Mouse (Mus musculus) heart, embryonic 10.5 days (tissue): ENCODE measurements at regions not wholly inside any gene's neighbourhood (a gene's known extent, or its start where the extent isn't known, plus 50 kb on each side); places are given as distances from the start of the nearest gene placed in this dataset.

Experiments
- DNase-seq: peaks from one replicate; pipeline ENCODE4 v3.0.0-alpha.2; 2017; ENCODE audit warnings: low spot score
- H3K27ac ChIP-seq: fragments of 300-500 bp; sonication (generic); 2 replicates; pipeline ENCODE4 v1.5.1; 2016; ENCODE audit warnings: mild to moderate bottlenecking
- H3K27me3 ChIP-seq: fragments of 300-500 bp; sonication (generic); 2 replicates; pipeline ENCODE4 v1.6.1; 2016; ENCODE audit warnings: mild to moderate bottlenecking; ENCODE audit not compliant: poor library complexity, insufficient read depth, severe bottlenecking
- H3K36me3 ChIP-seq: fragments of 300-500 bp; sonication (generic); 2 replicates; pipeline ENCODE4 v1.6.1; 2016; ENCODE audit warnings: mild to moderate bottlenecking, moderate library complexity
- H3K4me1 ChIP-seq: fragments of 300-500 bp; sonication (generic); 2 replicates; pipeline ENCODE4 v1.6.1; 2016; ENCODE audit warnings: mild to moderate bottlenecking
- H3K4me3 ChIP-seq: fragments of 300-500 bp; sonication (generic); 2 replicates; pipeline ENCODE4 v1.5.1; 2016; ENCODE audit warnings: mild to moderate bottlenecking, moderate library complexity
- H3K9me3 ChIP-seq: fragments of 300-500 bp; sonication (generic); 2 replicates; pipeline ENCODE4 v1.6.1; 2016; ENCODE audit warnings: mild to moderate bottlenecking, moderate library complexity
- WGBS: fragments of 180-500 bp; shearing (Covaris S2); methylation state at CpG from one replicate; pipeline ENCODE4 v1.1.7; 2016; 5-methylcytosine and 5-hydroxymethylcytosine counted together

DNA sequence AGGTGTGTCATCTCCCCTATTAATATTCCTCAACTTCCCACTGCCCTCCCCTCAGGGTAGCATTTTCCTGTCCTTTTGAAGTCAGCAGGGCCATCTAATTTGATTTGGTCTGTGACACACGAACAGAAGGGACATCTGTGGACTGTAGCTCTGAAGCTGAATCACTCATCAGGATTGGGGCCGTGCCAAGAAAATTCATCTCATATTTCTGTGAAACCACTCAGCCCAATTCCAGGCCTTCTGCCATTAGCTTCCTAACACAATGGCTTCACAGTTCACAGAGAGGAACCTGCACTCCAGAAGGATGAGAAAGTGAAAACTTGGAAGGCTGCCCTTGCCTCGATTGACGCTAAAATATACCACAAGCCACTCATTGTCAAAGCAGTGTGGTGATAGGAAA lies 86.1 kb downstream of the Abhd5 start:
- 75% methylated on average over 4 of the region's 4 CpGs for WGBS
- DNase-seq = no peak
- H3K9me3 ChIP-seq = no peaks in the 10 kb centered on the region

DNA sequence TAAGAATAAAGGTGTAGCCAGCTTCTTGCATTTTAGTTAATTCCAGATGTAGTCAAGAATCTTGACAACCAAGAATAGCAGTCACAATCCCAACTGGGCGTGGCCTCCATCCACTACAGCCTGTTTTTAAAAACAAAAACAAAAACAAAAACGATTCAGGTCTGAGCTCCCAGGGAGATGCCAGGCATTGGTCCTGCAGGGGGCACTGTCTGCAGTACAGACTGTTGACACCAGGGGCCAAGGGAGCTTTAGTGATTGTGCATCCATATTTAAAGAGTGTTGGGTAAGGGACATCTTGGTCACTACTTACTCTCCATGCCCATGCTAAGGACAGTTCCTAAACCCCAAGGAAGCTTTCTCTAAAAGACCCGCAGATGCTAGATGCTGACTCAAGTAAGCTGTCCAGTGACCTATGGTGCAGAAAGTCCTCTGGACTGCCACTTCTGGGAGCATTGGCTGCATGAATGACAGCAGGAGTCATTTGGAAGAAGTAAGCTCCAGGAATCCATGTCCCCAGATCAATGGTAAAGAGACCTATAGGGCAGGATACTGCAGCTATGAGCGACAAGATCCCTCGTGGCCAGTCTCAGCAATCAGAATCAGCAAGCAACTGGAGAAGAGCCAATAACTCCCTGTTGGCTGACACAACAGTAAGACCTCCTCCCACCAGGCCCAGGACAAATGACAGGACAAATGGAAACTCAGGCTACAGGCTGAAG lies 95.1 kb downstream of the Abhd5 start:
- Histone ChIP-seq H3K36me3 (no peaks in the 10 kb centered on the region), H3K4me3 (no peak overlapping the region), H3K27me3 (no peaks in the 10 kb centered on the region), H3K9me3 (no peaks in the 10 kb centered on the region), H3K4me1 (0 out of 2 replicates have a peak, but pooled peaks cover 4% of the 10 kb centered on the region), H3K27ac (no peak overlapping the region)
- 71% methylated on average over 5 of the region's 5 CpGs for whole genome bisulfite sequencing
- DNase-seq = no peak

More for the DNA sequence above, 86.1 kb downstream of the Abhd5 start:
- H3K4me1 ChIP-seq = peaks cover 3% of the 10 kb centered on the region; the same call in 1 of the 2 replicates
- H3K27ac ChIP-seq = no peak overlapping the region
- no peaks in the 10 kb centered on the region for H3K27me3 ChIP-seq
- H3K36me3 ChIP-seq = no peaks in the 10 kb centered on the region
- no peak overlapping the region for H3K4me3 ChIP-seq

GRCm38 (mm10) chr9:122447568-122447967 lies 96.2 kb downstream of the Abhd5 start:
- Histone ChIP-seq H3K4me1 (0 out of 2 replicates have a peak, but pooled peaks cover 4% of the 10 kb centered on the region), H3K27ac (no peak overlapping the region), H3K4me3 (no peak overlapping the region), H3K36me3 (no peaks in the 10 kb centered on the region), H3K27me3 (no peaks in the 10 kb centered on the region), H3K9me3 (no peaks in the 10 kb centered on the region)
- no peak for DNase-seq
- 86% methylated on average over 7 of the region's 7 CpGs for WGBS

- Histone ChIP-seq H3K27me3 (no peaks in the 10 kb centered on the region), H3K4me3 (no peak overlapping the region), H3K4me1 (0 out of 2 replicates have a peak, but pooled peaks cover 4% of the 10 kb centered on the region), H3K36me3 (no peaks in the 10 kb centered on the region), H3K27ac (no peak overlapping the region), H3K9me3 (no peaks in the 10 kb centered on the region)
- no peak for DNase-seq
- 68% methylated on average over 4 of the region's 4 CpGs for WGBS
These were observed 96.9 kb downstream of the Abhd5 start for GRCm38 (mm10) chr9:122448342-122448741.

GRCm38 (mm10) chr9:122450524-122450923 lies 99.1 kb downstream of the Abhd5 start:
- no peak for DNase-seq
- H3K27me3 ChIP-seq = no peaks in the 10 kb centered on the region
- 74% methylated on average over 5 of the region's 5 CpGs for WGBS
- H3K4me1 ChIP-seq = 0 out of 2 replicates have a peak, but pooled peaks cover 4% of the 10 kb centered on the region
- H3K36me3 ChIP-seq = no peaks in the 10 kb centered on the region
- no peak overlapping the region for H3K27ac ChIP-seq
- no peaks in the 10 kb centered on the region for H3K9me3 ChIP-seq
- H3K4me3 ChIP-seq = no peak overlapping the region

GRCm38 (mm10) chr9:122455301-122455700 lies 103.9 kb downstream of the Abhd5 start:
- Histone ChIP-seq H3K9me3 (no peaks in the 10 kb centered on the region), H3K4me3 (no peak overlapping the region), H3K27ac (no peak overlapping the region), H3K27me3 (no peaks in the 10 kb centered on the region), H3K4me1 (no peaks in the 10 kb centered on the region), H3K36me3 (no peaks in the 10 kb centered on the region)
- WGBS = 74% methylated on average over 8 of the region's 8 CpGs
- DNase-seq = no peak

DNA sequence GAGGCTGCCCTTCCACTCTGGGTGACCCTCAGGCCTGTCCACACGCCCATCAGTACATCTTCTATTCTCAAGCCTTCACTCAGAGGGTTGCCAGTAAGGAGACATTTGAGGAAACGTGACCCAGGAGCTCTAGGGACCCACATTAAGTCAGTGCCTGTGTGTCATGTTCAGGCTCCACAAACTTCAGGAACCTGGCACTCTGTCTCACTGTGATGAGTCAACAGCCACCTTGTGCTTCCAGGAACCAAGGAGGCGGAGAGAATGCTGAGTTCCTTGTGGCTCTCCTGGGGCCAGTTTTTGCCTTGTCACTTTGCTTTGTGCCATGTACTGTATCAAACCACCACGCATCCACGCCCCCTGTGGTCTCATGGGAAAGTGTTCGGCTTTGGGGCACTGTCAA lies 104.4 kb downstream of the Abhd5 start:
- Histone ChIP-seq H3K9me3 (no peaks in the 10 kb centered on the region), H3K36me3 (no peaks in the 10 kb centered on the region), H3K27ac (no peak overlapping the region), H3K4me1 (no peaks in the 10 kb centered on the region), H3K4me3 (no peak overlapping the region), H3K27me3 (no peaks in the 10 kb centered on the region)
- 62% methylated on average over 6 of the region's 6 CpGs for WGBS
- DNase-seq = no peak

DNA sequence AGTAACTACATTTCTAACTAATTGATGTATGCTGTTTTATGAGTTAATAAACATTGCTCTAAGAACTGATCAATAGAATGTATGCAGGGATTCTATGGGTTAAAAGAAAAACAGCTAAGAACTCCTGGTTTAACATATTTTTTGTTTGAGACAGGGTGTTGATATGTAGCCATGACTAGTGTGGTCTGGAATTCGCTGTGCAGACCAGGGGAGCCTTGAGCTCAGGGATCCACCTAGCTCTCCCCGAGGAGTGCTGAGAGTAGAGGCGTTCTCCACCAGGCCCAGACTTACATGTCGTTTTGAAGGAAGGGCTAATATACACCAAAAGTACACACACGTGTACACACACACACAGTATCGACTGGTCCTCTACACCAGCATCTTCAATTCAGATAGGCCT lies 108.1 kb downstream of the Abhd5 start:
- Histone ChIP-seq H3K27me3 (0 out of 2 replicates have a peak, but pooled peaks cover 5% of the 10 kb centered on the region), H3K9me3 (no peaks in the 10 kb centered on the region)
- 65% methylated on average over 6 of the region's 6 CpGs for WGBS

GRCm38 (mm10) chr9:122471539-122471938 lies 120.1 kb downstream of the Abhd5 start:
- Histone ChIP-seq H3K27me3 (no peaks in the 10 kb centered on the region), H3K4me1 (0 out of 2 replicates have a peak, but pooled peaks cover 5% of the 10 kb centered on the region), H3K36me3 (no peaks in the 10 kb centered on the region), H3K4me3 (no peak overlapping the region), H3K9me3 (no peaks in the 10 kb centered on the region), H3K27ac (no peak overlapping the region)
- DNase-seq = no peak
- 87% methylated on average over 2 of the region's 2 CpGs for WGBS

More for the DNA sequence above, 108.1 kb downstream of the Abhd5 start:
- Histone ChIP-seq H3K27ac (no peak overlapping the region), H3K36me3 (no peaks in the 10 kb centered on the region), H3K4me3 (no peak overlapping the region), H3K4me1 (no peaks in the 10 kb centered on the region)
- DNase-seq = no peak

GRCm38 (mm10) chr9:122476356-122476755 lies 124.9 kb downstream of the Abhd5 start:
- no peak for DNase-seq
- no peak overlapping the region for H3K27ac ChIP-seq
- H3K27me3 ChIP-seq = no peaks in the 10 kb centered on the region
- no peak overlapping the region for H3K4me3 ChIP-seq
- no peaks in the 10 kb centered on the region for H3K9me3 ChIP-seq
- H3K36me3 ChIP-seq = no peaks in the 10 kb centered on the region
- 0 out of 2 replicates have a peak, but pooled peaks cover 5% of the 10 kb centered on the region for H3K4me1 ChIP-seq
- WGBS = 56% methylated on average over 3 of the region's 3 CpGs

DNA sequence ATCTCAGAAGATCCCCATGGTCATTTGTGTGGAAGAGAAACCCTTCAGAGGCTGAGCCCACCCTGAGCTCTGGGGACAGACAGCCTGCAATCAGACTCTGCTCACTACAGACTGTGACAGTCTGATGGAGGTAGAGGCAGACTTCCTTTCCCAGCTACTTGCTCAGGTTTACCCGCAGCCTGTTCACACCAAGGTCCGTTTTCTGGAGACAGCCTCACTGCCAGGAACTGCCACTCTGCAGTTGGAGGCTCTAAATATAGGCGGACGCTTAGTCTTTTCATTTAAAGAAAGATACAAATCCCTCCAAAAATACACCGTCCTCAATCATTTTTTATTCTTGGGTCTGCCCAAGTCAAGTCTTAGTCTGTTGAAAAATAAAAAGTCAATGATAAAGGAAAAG lies 135.6 kb downstream of the Abhd5 start:
- DNase-seq = no peak
- peaks cover 8% of the 10 kb centered on the region for H3K4me1 ChIP-seq
- 79% methylated on average over 5 of the region's 5 CpGs for WGBS

DNA sequence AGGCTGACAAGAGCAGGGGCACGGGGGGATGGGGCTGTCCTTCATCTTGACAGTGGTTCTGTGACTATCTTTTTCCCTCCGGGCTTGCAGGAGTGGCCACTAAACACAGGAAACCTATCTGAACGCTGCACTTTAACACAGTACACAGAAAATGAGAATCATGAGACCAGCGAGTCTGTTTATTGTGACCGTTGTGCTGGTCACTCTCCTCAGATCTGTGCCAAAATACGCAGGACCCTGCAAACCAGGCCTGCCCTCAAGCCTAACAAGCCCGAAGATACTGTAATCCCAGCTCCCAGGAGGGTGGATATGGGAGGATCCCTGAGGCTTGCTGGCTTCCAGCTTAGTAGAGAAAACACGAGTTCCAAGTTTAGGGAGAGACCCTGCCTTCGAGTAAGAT lies 143.3 kb downstream of the Abhd5 start:
- Histone ChIP-seq H3K27ac (no peak overlapping the region), H3K4me1 (peaks cover 12% of the 10 kb centered on the region), H3K4me3 (no peak overlapping the region), H3K27me3 (no peaks in the 10 kb centered on the region), H3K9me3 (no peaks in the 10 kb centered on the region), H3K36me3 (no peaks in the 10 kb centered on the region)
- DNase-seq = no peak
- WGBS = 64% methylated on average over 9 of the region's 9 CpGs

More for the DNA sequence above, 135.6 kb downstream of the Abhd5 start:
- no peak overlapping the region for H3K4me3 ChIP-seq
- H3K27ac ChIP-seq = no peak overlapping the region
- H3K27me3 ChIP-seq = no peaks in the 10 kb centered on the region
- no peaks in the 10 kb centered on the region for H3K36me3 ChIP-seq
- H3K9me3 ChIP-seq = no peaks in the 10 kb centered on the region

- H3K36me3 ChIP-seq = no peaks in the 10 kb centered on the region
- no peak for DNase-seq
- H3K4me3 ChIP-seq = no peak overlapping the region
- H3K4me1 ChIP-seq = peaks cover 8% of the 10 kb centered on the region; the same call in 1 of the 2 replicates
- H3K9me3 ChIP-seq = no peaks in the 10 kb centered on the region
- no peaks in the 10 kb centered on the region for H3K27me3 ChIP-seq
- WGBS = 90% methylated on average over 2 of the region's 2 CpGs
- no peak overlapping the region for H3K27ac ChIP-seq
These were observed 145.1 kb downstream of the Abhd5 start for GRCm38 (mm10) chr9:122496482-122496985.
